Mouse (Mus musculus) forebrain, embryonic 14.5 days (tissue): ENCODE measurements around the gene Rora. TPM values are rescaled to one million over a fixed set of nuclear protein-coding genes. Genes with fewer than 3 reads are reported as not detected.

Experiments
- ATAC-seq: fragments of 200-750 bp; cut with Nextera tagmentation; 2 replicates; pipeline ENCODE4 v1.8.0; 2017; ENCODE audit warnings: mild to moderate bottlenecking, moderate library complexity
- DNase-seq: peaks from one replicate; pipeline ENCODE4 v3.0.0-alpha.2; 2015; ENCODE audit warnings: low spot score
- H3K27ac ChIP-seq: fragments of 300-500 bp; sonication (generic); 2 replicates; pipeline ENCODE4 v1.5.1; 2014; ENCODE audit warnings: low read depth, mild to moderate bottlenecking, control low read depth, low read length, moderate library complexity
- H3K27me3 ChIP-seq: fragments of 300-500 bp; sonication (generic); replicated peaks from 2 replicates; pipeline ENCODE4 v1.6.1; 2014; ENCODE audit warnings: low read length, control low read depth, mixed read lengths; ENCODE audit not compliant: control insufficient read depth, insufficient read depth
- H3K36me3 ChIP-seq: fragments of 300-500 bp; sonication (generic); 2 replicates; pipeline ENCODE4 v1.6.1; 2014; ENCODE audit warnings: low read length, control low read depth; ENCODE audit not compliant: control insufficient read depth, insufficient read depth
- H3K4me1 ChIP-seq: fragments of 300-500 bp; sonication (generic); 2 replicates; pipeline ENCODE4 v1.6.1; 2014; ENCODE audit warnings: antibody characterized with exemption, low read length, control low read depth; ENCODE audit not compliant: control insufficient read depth, insufficient read depth
- H3K4me2 ChIP-seq: fragments of 300-500 bp; sonication (generic); 2 replicates; pipeline ENCODE4 v1.6.1; 2014; ENCODE audit warnings: mild to moderate bottlenecking, control low read depth, low read length
- H3K4me3 ChIP-seq: fragments of 300-500 bp; sonication (generic); 2 replicates; pipeline ENCODE4 v1.5.1; 2014; ENCODE audit warnings: low read depth, low read length, control low read depth
- H3K9ac ChIP-seq: fragments of 300-500 bp; sonication (generic); 2 replicates; pipeline ENCODE4 v1.6.1; 2014; ENCODE audit warnings: mild to moderate bottlenecking, low read length, control low read depth, moderate library complexity
- H3K9me3 ChIP-seq: fragments of 300-500 bp; sonication (generic); replicated peaks from 2 replicates; pipeline ENCODE4 v1.6.1; 2016; ENCODE audit warnings: low read length, control low read depth, mixed read lengths; ENCODE audit not compliant: control insufficient read depth
- WGBS: fragments of 180-500 bp; shearing (Covaris S2); extraction: QIAGEN DNeasy Blood & Tissue Kit; methylation state at CpG from one replicate; pipeline ENCODE4 v1.1.7; 2014; 5-methylcytosine and 5-hydroxymethylcytosine counted together
- polyA plus RNA-seq: library from polyadenylated mRNA; unstranded; fragments of >200 nt; fragmentation: Nextera tagmentation; extraction: Ambion mirVana; gene quantifications from 2 replicates; pipeline ENCODE4 v1.2.1, GENCODE M21; 2014

Gene Rora
- polyA plus RNA-seq, 1 experiment from 2014 or later, result 15.2 TPM

DNA sequence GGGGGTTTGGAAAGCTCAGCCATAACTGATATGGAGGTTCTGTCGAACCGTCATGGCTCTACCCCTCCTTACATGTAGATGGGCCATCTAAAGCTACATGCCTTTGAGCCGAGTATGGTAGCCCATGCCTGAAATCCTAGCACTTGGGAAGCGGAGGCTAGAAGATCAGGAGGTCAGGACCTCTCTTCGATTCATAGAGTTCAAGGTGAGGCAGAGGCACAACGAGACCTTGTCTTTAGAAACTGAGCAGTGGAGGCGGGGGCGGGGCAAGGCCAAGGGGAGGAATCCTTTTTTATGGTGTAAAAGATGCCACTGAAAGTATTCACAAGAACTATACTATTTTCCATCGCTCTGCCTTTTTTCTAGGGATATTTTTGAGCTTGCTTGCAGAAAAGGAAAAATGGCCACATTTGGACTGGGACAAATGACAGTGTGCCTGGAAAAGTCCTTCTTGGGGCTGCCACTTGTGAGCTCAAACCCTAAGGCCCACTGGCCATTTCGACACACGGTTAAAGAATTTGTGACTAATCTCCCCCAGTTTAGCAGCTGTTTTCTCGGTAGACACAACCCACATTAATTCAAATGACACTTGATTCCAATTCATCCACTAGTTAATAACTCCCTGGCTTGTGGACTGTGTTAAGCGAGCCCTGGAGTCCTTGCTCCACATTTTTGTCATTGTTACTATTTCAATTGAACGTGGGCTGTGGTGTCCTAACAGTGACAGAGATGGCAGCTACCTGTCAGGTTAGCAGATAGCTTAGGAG lies 679.4 kb downstream of the Rora start:
- Histone ChIP-seq H3K4me1 (0 out of 2 replicates have a peak, but pooled peaks cover 4% of the 10 kb centered on the region), H3K27ac (no peak overlapping the region), H3K4me3 (no peak overlapping the region), H3K36me3 (no peaks in the 10 kb centered on the region), H3K9ac (no peak overlapping the region), H3K9me3 (no peaks in the 10 kb centered on the region), H3K27me3 (no peaks in the 10 kb centered on the region), H3K4me2 (no peak overlapping the region)
- ATAC-seq, result no peak
- 83% methylated on average over 14 of the region's 14 CpGs for WGBS
- no peak for DNase-seq

DNA sequence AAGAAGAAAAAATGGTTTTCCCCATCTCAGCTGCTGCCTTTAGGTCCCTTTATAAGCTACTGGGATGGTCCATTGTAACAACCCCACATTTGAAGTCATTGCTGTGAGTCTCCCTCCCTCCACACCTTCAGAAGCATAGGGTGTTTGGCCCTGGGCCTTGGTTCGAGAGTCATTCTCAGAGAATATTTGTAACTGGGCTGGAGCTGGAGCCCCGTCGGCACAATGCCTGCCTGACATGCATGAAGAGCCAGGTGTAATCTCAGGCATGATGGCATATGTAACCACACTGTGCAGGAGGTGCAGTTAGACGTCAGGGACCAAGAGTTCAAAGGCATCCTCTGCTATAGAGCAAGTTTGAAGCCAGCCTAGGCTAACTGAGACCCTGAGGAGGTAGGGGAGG lies 680.1 kb downstream of the Rora start:
- Histone ChIP-seq H3K27ac (no peak overlapping the region), H3K4me1 (0 out of 2 replicates have a peak, but pooled peaks cover 4% of the 10 kb centered on the region), H3K9ac (no peak overlapping the region), H3K4me3 (no peak overlapping the region), H3K4me2 (no peak overlapping the region), H3K27me3 (no peaks in the 10 kb centered on the region), H3K36me3 (no peaks in the 10 kb centered on the region), H3K9me3 (no peaks in the 10 kb centered on the region)
- WGBS, result 60% methylated on average over 4 of the region's 4 CpGs
- no peak for DNase-seq
- ATAC-seq, result no peak

DNA sequence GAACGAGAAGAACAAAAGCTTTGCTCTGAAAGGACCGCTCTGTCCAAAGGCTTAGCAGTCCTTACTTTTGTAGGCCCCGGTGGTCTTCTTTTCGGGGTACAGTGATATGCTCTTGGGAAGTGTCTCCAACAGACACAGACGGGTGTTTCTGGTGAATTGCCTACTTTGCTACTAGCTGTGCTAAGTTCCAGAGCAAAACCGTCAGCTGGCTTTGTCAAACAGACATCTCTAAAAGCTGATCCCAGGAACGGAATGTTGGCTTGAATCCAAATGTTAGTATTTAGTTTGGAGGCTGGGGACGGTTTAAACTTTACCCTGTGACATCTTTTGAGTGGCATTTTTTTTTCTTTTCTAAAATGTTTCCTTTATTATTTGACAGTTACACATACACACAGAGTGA lies 680.5 kb downstream of the Rora start:
- 16% methylated on average over 8 of the region's 8 CpGs for WGBS
- DNase-seq (peak; percentile 57), ATAC-seq (no peak)
- Histone ChIP-seq H3K4me3 (no peak overlapping the region), H3K27me3 (no peaks in the 10 kb centered on the region), H3K4me2 (no peak overlapping the region), H3K36me3 (no peaks in the 10 kb centered on the region), H3K4me1 (0 out of 2 replicates have a peak, but pooled peaks cover 4% of the 10 kb centered on the region), H3K27ac (no peak overlapping the region), H3K9me3 (no peaks in the 10 kb centered on the region), H3K9ac (no peak overlapping the region)

DNA sequence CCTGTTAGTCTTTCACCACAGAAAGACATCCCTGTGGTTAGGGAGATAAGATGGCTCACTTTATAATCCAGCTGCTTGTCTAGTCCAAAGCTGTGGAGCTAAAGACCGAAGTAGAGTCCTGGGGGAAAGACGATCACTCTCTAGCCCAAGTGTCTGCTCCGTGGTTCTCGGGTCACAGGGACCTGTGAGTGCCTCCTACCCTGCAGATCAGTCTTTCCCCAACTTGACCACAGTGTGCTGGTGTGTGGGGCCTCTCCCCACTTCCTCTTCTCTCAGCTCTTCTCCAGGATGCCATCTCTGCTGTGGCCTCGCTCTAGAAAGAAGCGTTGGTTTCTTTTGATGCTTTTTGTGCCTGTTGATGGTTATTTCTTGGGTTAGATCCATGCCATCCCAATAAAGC lies 682.5 kb downstream of the Rora start:
- DNase-seq (no peak), ATAC-seq (no peak)
- no peaks in the 10 kb centered on the region for H3K36me3 ChIP-seq
- H3K4me3 ChIP-seq, result no peak overlapping the region
- no peaks in the 10 kb centered on the region for H3K27me3 ChIP-seq
- H3K9me3 ChIP-seq, result no peaks in the 10 kb centered on the region
- H3K4me1 ChIP-seq, result 0 out of 2 replicates have a peak, but pooled peaks cover 4% of the 10 kb centered on the region
- 96% methylated on average over 6 of the region's 6 CpGs for WGBS
- no peak overlapping the region for H3K9ac ChIP-seq
- no peak overlapping the region for H3K27ac ChIP-seq
- no peak overlapping the region for H3K4me2 ChIP-seq

DNA sequence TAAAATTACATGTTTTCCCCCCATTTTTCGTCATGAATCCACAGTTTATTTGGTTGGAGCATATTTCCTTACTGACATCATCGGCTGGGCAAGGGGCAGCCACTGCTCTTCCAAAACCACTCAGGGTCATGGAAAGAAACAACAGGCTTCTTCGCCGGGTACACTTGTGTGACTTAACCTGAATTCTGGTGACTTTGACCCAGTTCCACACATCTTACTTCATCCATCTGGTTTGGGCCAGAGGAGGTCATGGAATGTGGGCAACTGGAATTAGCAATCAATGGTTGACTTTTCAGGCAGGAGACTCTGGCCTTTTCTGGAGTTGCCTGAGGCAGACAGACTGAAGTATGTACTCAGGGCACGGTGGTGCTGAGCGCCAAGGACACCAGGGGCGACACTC lies 685.6 kb downstream of the Rora start:
- H3K4me3 ChIP-seq, result no peak overlapping the region
- no peak overlapping the region for H3K9ac ChIP-seq
- H3K27me3 ChIP-seq, result no peaks in the 10 kb centered on the region
- H3K4me2 ChIP-seq, result no peak overlapping the region
- ATAC-seq (no peak), DNase-seq (no peak)
- no peak overlapping the region for H3K27ac ChIP-seq
- no peaks in the 10 kb centered on the region for H3K9me3 ChIP-seq
- no peaks in the 10 kb centered on the region for H3K36me3 ChIP-seq
- WGBS, result 93% methylated on average over 7 of the region's 7 CpGs
- H3K4me1 ChIP-seq, result 0 out of 2 replicates have a peak, but pooled peaks cover under 1% of the 10 kb centered on the region

DNA sequence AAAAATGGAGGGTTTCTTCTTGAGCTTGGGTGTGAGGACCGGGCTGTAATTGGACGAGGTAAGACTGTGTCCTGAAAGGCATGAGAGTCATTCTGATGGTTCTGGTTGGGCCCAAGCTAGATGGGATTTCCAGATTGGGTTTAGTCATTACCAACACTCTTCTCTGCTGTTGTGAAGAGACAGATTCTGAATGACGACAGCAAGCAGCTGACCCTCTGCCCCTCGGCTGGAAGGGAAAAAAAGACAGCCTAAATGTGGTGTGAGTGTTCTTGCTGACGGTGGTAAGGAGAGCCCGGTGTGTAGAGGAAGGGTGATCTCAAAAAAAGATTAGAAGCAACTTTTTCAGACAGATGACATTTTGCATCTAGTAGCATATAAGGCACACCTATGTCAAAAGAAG lies 686.2 kb downstream of the Rora start:
- H3K36me3 ChIP-seq, result no peaks in the 10 kb centered on the region
- DNase-seq (no peak), ATAC-seq (no peak)
- H3K4me2 ChIP-seq, result no peak overlapping the region
- H3K9me3 ChIP-seq, result no peaks in the 10 kb centered on the region
- H3K27ac ChIP-seq, result no peak overlapping the region
- H3K4me1 ChIP-seq, result no peaks in the 10 kb centered on the region
- H3K4me3 ChIP-seq, result no peak overlapping the region
- H3K9ac ChIP-seq, result no peak overlapping the region
- 87% methylated on average over 6 of the region's 6 CpGs for WGBS
- H3K27me3 ChIP-seq, result no peaks in the 10 kb centered on the region

DNA sequence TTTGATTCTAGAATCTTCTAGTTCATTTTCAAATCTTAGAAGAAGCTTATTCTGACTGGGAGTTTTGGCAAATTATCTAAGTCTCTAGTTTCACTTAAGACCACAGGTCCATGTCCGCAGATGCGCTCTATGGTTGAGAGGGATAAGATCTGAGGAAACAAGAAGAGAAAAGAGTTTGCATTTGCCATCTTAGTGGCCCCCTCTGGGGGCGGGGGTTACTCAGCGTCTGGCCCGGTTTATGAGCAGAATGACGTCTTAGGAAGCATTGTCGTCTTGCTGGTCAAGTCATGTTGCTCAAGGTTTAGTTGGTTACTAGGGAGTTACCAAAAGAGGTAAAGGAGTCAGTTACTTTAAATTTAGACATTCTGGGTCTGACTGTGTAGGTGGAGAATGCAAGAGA lies 686.8 kb downstream of the Rora start:
- Histone ChIP-seq H3K4me3 (no peak overlapping the region), H3K9me3 (no peaks in the 10 kb centered on the region), H3K4me1 (no peaks in the 10 kb centered on the region), H3K27ac (no peak overlapping the region), H3K27me3 (no peaks in the 10 kb centered on the region), H3K36me3 (no peaks in the 10 kb centered on the region), H3K4me2 (no peak overlapping the region), H3K9ac (no peak overlapping the region)
- DNase-seq (no peak), ATAC-seq (no peak)
- 93% methylated on average over 7 of the region's 7 CpGs for WGBS

DNA sequence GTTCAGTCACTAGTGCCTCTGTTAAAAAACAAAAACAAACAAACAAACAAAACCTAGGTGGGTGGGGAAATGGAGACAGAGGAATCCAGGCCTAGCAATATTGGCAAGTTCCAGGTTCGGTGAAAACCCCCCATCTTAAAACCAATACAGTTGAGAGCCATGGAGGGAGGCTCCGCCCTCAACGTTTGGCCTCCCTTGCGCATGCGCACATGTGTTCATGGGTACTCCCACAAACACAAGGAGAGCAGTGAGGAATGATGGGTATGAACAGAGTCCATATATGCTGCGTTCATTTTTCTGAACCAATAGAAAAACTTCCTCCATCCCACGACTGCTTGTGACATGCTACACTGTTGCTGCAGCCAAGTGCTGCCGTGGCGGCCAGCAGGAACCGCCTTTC lies 690.3 kb downstream of the Rora start:
- ATAC-seq (no peak), DNase-seq (no peak)
- 89% methylated on average over 10 of the region's 10 CpGs for WGBS
- H3K27ac ChIP-seq, result no peak overlapping the region
- H3K36me3 ChIP-seq, result no peaks in the 10 kb centered on the region
- no peak overlapping the region for H3K4me3 ChIP-seq
- H3K27me3 ChIP-seq, result no peaks in the 10 kb centered on the region
- no peaks in the 10 kb centered on the region for H3K4me1 ChIP-seq
- H3K9me3 ChIP-seq, result no peaks in the 10 kb centered on the region
- H3K9ac ChIP-seq, result no peak overlapping the region
- no peak overlapping the region for H3K4me2 ChIP-seq

DNA sequence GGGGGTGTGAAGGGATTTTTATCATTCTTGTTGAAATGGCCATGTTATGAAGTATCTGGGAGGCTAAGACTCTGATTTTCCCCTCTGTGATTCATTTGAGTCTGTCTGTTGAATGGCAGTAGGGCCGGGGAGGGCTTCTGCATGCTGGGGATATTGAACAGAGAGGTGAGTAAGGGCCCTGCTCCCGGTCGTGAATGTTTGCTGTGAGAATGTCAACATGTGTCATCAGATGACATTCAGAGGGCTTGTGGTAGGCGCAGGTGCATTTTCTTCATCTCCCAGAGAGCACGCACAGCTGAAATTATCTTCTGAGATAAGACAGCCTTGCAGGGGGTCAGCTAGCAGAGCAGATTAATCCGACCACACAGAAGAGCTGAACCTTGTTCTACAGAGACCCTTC lies 692.0 kb downstream of the Rora start:
- ATAC-seq, result no peak

More for the DNA sequence above, 692.0 kb downstream of the Rora start:
- DNase-seq, result no peak
- no peak overlapping the region for H3K4me3 ChIP-seq
- H3K36me3 ChIP-seq, result no peaks in the 10 kb centered on the region
- H3K4me1 ChIP-seq, result no peaks in the 10 kb centered on the region
- H3K9ac ChIP-seq, result no peak overlapping the region
- 71% methylated on average over 6 of the region's 6 CpGs for WGBS
- H3K4me2 ChIP-seq, result no peak overlapping the region
- H3K27me3 ChIP-seq, result no peaks in the 10 kb centered on the region
- no peak overlapping the region for H3K27ac ChIP-seq
- no peaks in the 10 kb centered on the region for H3K9me3 ChIP-seq
